Mouse (Mus musculus): ENCODE measurements around the gene Olfr1178.

Gene Olfr1178

GRCm38 (mm10) chr2:88386762-88387161, at the start of gene Olfr1178:
Olfr1178 (plus strand) TSS chr2:88387062.
- DNase-seq = no peak

- no peak for DNase-seq
Observed at GRCm38 (mm10) chr2:88346392-88346791, 40.5 kb upstream of the Olfr1178 start, which contains the start of gene Olfr1177-ps. Olfr1177-ps (minus strand) TSS chr2:88346492.

- no peak for DNase-seq
Observed at GRCm38 (mm10) chr2:88356304-88356703, 30.6 kb upstream of the Olfr1178 start.

- DNase-seq = no peak
Observed at GRCm38 (mm10) chr2:88406353-88406752, 19.5 kb downstream of the Olfr1178 start, which contains the start of gene Olfr1179. Olfr1179 (minus strand) TSS chr2:88406453.

GRCm38 (mm10) chr2:88419051-88419450, 32.2 kb downstream of the Olfr1178 start, which contains the start of gene Olfr1180:
Olfr1180 (minus strand) TSS chr2:88419151.
- DNase-seq = no peak

GRCm38 (mm10) chr2:88426071-88426470, 39.2 kb downstream of the Olfr1178 start, which contains the start of gene Olfr1181:
Olfr1181 (minus strand) TSS chr2:88426171.
- DNase-seq = no peak

GRCm38 (mm10) chr2:88449031-88449430, 62.2 kb downstream of the Olfr1178 start, which contains the start of gene Gm13757:
Gm13757 (minus strand) TSS chr2:88449131.
- no peak for DNase-seq

All from lung, postnatal 36 days (tissue).